Mouse (Mus musculus) liver, embryonic 16.5 days (tissue): ENCODE data around the gene Ear6. TPM values are rescaled to one million over a fixed set of nuclear protein-coding genes. Genes with fewer than 3 reads are reported as not detected.

Experiments
- ATAC-seq: fragments of 200-750 bp; cut with Nextera tagmentation; 2 replicates; pipeline ENCODE4 v1.8.0; 2017; ENCODE audit warnings: low read depth, mild to moderate bottlenecking, moderate number of reproducible peaks, moderate library complexity
- H3K27ac ChIP-seq: fragments of 300-500 bp; sonication (generic); 2 replicates; pipeline ENCODE4 v1.5.1; 2014; ENCODE audit warnings: mild to moderate bottlenecking, low read length
- H3K27me3 ChIP-seq: fragments of 300-500 bp; sonication (generic); 2 replicates; pipeline ENCODE4 v1.6.1; 2014; ENCODE audit warnings: low read depth, low read length, mixed read lengths; ENCODE audit not compliant: control insufficient read depth, insufficient read depth
- H3K36me3 ChIP-seq: fragments of 300-500 bp; sonication (generic); 2 replicates; pipeline ENCODE4 v1.6.1; 2014; ENCODE audit warnings: mild to moderate bottlenecking; ENCODE audit not compliant: control insufficient read depth, insufficient read depth
- H3K4me1 ChIP-seq: fragments of 300-500 bp; sonication (generic); 2 replicates; pipeline ENCODE4 v1.6.1; 2014; ENCODE audit warnings: low read depth, low read length, mixed read lengths; ENCODE audit not compliant: control insufficient read depth
- H3K4me2 ChIP-seq: fragments of 300-500 bp; sonication (generic); 2 replicates; pipeline ENCODE4 v1.6.1; 2014; ENCODE audit warnings: low read depth, low read length, mixed read lengths
- H3K4me3 ChIP-seq: fragments of 300-500 bp; sonication (generic); 2 replicates; pipeline ENCODE4 v1.5.1; 2014; ENCODE audit warnings: low read depth, mild to moderate bottlenecking, low read length
- H3K9ac ChIP-seq: fragments of 300-500 bp; sonication (generic); 2 replicates; pipeline ENCODE4 v1.6.1; 2014; ENCODE audit warnings: low read depth, low read length
- H3K9me3 ChIP-seq: fragments of 300-500 bp; sonication (generic); replicated peaks from 2 replicates; pipeline ENCODE4 v1.6.1; 2016; ENCODE audit warnings: low read length; ENCODE audit not compliant: control insufficient read depth
- WGBS: fragments of 180-500 bp; shearing (Covaris S2); extraction: QIAGEN DNeasy Blood & Tissue Kit; methylation state at CpG from one replicate; pipeline ENCODE4 v1.1.7; 2014; ENCODE audit not compliant: insufficient replicate concordance; 5-methylcytosine and 5-hydroxymethylcytosine counted together
- microRNA-seq: library from miRNA; unstranded; fragments of <30 nt; microRNA quantifications from one replicate; pipeline ENCODE4, GENCODE M21; 2016
- polyA plus RNA-seq: library from polyadenylated mRNA; unstranded; fragments of >200 nt; fragmentation: Nextera tagmentation; extraction: Ambion mirVana; gene quantifications from 2 replicates; pipeline ENCODE4 v1.2.1, GENCODE M21; 2015

The Ear6 gene
- polyA plus RNA-seq, 1 experiment from 2014 or later: 13.2 TPM

GRCm38 (mm10) chr14:51902806-51903710 lies 49.6 kb downstream of the Ear6 start:
- H3K9me3 ChIP-seq: no peaks in the 10 kb centered on the region
- H3K4me1 ChIP-seq: peaks cover 17% of the 10 kb centered on the region
- H3K9ac ChIP-seq: no peak overlapping the region; the same call in 1 of the 2 replicates
- no peak; the same call in 1 of the 2 replicates for ATAC-seq
- no peak overlapping the region for H3K4me2 ChIP-seq
- H3K36me3 ChIP-seq: no peaks in the 10 kb centered on the region
- H3K4me3 ChIP-seq: no peak overlapping the region
- 55% methylated on average over 9 of the region's 9 CpGs for WGBS
- no peak overlapping the region for H3K27ac ChIP-seq
- H3K27me3 ChIP-seq: no peaks in the 10 kb centered on the region

DNA sequence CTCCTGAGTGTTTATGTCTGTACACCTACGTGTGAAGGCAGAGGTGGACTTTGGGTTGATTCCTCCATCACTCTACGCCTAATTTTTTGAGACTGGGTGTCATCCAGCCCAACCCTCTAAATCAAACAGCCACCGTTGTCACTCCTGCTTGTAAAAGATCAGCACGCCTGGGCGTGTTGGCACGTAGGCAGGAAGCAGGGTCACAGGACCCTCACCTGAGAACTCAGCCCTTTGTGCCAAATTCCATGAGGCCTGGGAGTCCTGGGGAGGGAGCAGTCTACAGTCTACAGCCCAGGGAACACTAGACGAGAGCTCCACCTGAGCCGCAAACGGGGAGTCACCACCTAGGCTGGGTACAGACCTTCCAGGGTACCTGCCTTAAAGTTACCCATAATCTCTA lies 50.3 kb downstream of the Ear6 start:
- no peak overlapping the region for H3K27ac ChIP-seq

More for the DNA sequence above, 50.3 kb downstream of the Ear6 start:
- H3K9ac ChIP-seq: no peak overlapping the region
- no peak for ATAC-seq
- H3K4me2 ChIP-seq: no peak overlapping the region
- no peaks in the 10 kb centered on the region for H3K36me3 ChIP-seq
- 77% methylated on average over 9 of the region's 9 CpGs for WGBS
- peaks cover 17% of the 10 kb centered on the region for H3K4me1 ChIP-seq
- H3K27me3 ChIP-seq: no peaks in the 10 kb centered on the region
- H3K4me3 ChIP-seq: no peak overlapping the region
- H3K9me3 ChIP-seq: no peaks in the 10 kb centered on the region

Small RNA genes within 50 kb of the gene (microRNA-seq; reads per million reads assigned to microRNA genes)
- gene Gm27375: not detected

Other genes with a start within 250 kb of the Ear6 start
- gene Gm17078, start 242.4 kb upstream of the Ear6 start, polyA plus RNA-seq: not detected in 2 replicates
- not detected in 2 replicates for gene Gm4181, start 218.0 kb upstream of the Ear6 start, polyA plus RNA-seq
- not detected in 2 replicates for gene Gm17079, start 158.2 kb upstream of the Ear6 start, polyA plus RNA-seq
- gene Gm5800, start 136.5 kb upstream of the Ear6 start, polyA plus RNA-seq: not detected in 2 replicates
- not detected in 2 replicates for gene Ang4, start 80.1 kb upstream of the Ear6 start, polyA plus RNA-seq
- not detected in 2 replicates for gene AY358078, start 53.7 kb upstream of the Ear6 start, polyA plus RNA-seq
- 10.8 and 12.9 TPM in 2 replicates for gene Mettl17, start 31.1 kb downstream of the Ear6 start, polyA plus RNA-seq
- 0.06 and 0.09 TPM in 2 replicates for gene Slc39a2, start 39.2 kb downstream of the Ear6 start, polyA plus RNA-seq
- gene Ndrg2, start 60.5 kb downstream of the Ear6 start, polyA plus RNA-seq: 51.8 and 66.4 TPM in 2 replicates
- gene Tppp2, start 64.7 kb downstream of the Ear6 start, polyA plus RNA-seq: not detected in 2 replicates
- gene Rnase13, start 69.1 kb downstream of the Ear6 start, polyA plus RNA-seq: not detected in 2 replicates
- 12.5 and 14.6 TPM in 2 replicates for gene Arhgef40, start 131.0 kb downstream of the Ear6 start, polyA plus RNA-seq
- gene Tmem253, start 162.0 kb downstream of the Ear6 start, polyA plus RNA-seq: 0.15 and 0.28 TPM in 2 replicates
- 7.4 and 8.9 TPM in 2 replicates for gene Zfp219, start 167.0 kb downstream of the Ear6 start, polyA plus RNA-seq
- not detected in 2 replicates for gene Olfr221, start 188.8 kb downstream of the Ear6 start, polyA plus RNA-seq